Mouse (Mus musculus): ENCODE data around the gene C2cd2. TPM values are rescaled to one million over a fixed set of nuclear protein-coding genes. Genes with fewer than 3 reads are reported as not detected.

The C2cd2 gene
- polyA plus RNA-seq, 1 experiment = 32.7 TPM

DNA sequence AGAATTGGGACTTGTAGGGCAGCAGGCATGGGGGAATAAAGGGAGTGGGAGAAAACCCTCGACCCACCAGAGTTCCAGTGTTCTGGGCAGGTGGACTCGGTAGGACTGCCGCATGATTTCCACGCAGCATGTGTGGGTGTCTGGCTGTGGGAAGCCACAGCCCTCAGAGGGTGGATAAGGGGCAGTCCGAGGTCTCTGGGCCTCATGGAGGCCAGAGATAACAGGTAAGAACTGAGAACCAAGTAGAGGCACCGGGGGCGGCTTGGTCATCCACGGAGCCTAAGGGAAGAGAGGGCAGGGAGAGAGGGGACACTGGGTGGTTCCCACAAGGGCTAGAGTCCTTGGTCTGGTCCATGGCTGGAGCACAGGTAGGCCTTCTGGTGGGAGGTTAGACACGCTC is 36.0 kb downstream of the C2cd2 start:
- WGBS = 86% methylated on average over 9 of the region's 9 CpGs
- no peak overlapping the region for H3K4me3 ChIP-seq (replicated peaks; ENCODE audit: extremely low read depth, low read depth, low read length)
- TF ChIP-seq CTCF (IDR thresholded peaks at IDR 0.05; ENCODE audit: insufficient read depth, low read length) (no peak), POLR2A (IDR thresholded peaks at IDR 0.05; ENCODE audit: borderline replicate concordance, extremely low read depth, low read depth, low read length) (no peak)
- no peak for DNase-seq
- peaks cover 4% of the 10 kb centered on the region for H3K4me1 ChIP-seq (ENCODE audit: control insufficient read depth, insufficient read depth, low read length)

DNA sequence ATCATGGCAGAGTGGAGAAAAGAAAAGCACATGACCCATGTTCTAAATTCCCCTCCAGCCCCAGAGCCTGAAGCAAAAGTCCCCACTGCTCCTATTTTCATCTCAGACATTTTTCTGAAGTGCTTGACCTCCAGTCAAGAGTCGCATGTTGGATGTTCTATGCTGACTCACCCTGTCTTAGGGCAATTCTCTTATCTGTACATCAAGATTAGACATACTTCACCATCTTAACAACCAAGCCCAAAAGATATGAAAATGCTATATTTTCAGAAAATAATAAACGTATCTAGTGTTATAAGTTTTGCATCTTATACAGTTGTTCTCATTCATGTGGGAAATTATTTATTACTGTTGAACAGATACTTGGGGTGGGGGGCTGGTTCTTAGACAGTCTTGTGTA is 36.6 kb downstream of the C2cd2 start:
- DNase-seq = no peak
- H3K4me3 ChIP-seq (replicated peaks; ENCODE audit: extremely low read depth, low read depth, low read length) = no peak overlapping the region
- TF ChIP-seq CTCF (IDR thresholded peaks at IDR 0.05; ENCODE audit: insufficient read depth, low read length) (no peak), POLR2A (IDR thresholded peaks at IDR 0.05; ENCODE audit: borderline replicate concordance, extremely low read depth, low read depth, low read length) (no peak)
- WGBS = 72% methylated on average over 2 of the region's 2 CpGs
- H3K4me1 ChIP-seq (ENCODE audit: control insufficient read depth, insufficient read depth, low read length) = peaks cover 5% of the 10 kb centered on the region

DNA sequence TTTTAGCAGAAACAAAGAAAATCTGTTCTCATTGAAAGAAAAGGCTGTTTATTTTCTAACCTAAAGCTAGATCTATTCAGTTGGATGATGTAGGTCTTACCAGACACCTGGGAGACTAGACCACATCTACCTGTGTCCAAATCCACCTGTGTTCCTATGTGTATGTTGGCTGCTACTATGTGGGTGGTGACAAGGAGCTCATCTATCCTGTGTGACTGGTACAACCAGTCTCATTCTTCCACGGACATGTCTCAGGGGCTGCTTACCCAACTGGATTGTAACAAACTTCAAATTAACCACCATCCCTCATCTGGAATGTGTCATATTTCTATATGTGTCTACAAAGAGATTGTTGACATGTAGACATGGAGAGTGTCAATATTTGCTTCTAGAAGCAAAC is 38.7 kb downstream of the C2cd2 start:
- TF ChIP-seq CTCF (IDR thresholded peaks at IDR 0.05; ENCODE audit: insufficient read depth, low read length) (no peak), POLR2A (IDR thresholded peaks at IDR 0.05; ENCODE audit: borderline replicate concordance, extremely low read depth, low read depth, low read length) (no peak)
- H3K4me3 ChIP-seq (replicated peaks; ENCODE audit: extremely low read depth, low read depth, low read length) = no peak overlapping the region
- DNase-seq = no peak
- peaks cover 8% of the 10 kb centered on the region for H3K4me1 ChIP-seq (ENCODE audit: control insufficient read depth, insufficient read depth, low read length)
- WGBS = 74% methylated on average over 1 of the region's 1 CpGs

DNA sequence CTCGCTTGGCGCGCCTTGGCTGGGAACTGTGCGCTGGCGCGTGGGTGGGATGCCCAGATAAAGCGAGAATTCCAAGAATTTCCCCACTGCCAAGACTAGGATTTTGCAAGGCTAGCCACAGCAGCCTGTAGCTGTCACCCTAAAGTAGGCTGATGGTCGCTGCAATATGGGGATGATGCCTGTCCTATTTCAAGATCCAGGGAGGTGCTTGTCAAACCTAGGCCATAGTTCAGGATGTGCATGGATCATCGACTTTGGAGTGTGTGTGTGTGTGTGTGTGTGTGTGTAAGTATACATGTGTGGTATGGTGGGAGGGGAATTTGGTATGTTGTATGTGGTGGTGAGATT is 39.6 kb downstream of the C2cd2 start:
- Histone ChIP-seq H3K4me1 (ENCODE audit: control insufficient read depth, insufficient read depth, low read length) (peaks cover 8% of the 10 kb centered on the region), H3K4me3 (replicated peaks; ENCODE audit: extremely low read depth, low read depth, low read length) (peak overlapping the region; percentile 90)
- no peak for DNase-seq
- WGBS = 2% methylated on average over 9 of the region's 9 CpGs
- TF ChIP-seq CTCF (IDR thresholded peaks at IDR 0.05; ENCODE audit: insufficient read depth, low read length) (no peak), POLR2A (IDR thresholded peaks at IDR 0.05; ENCODE audit: borderline replicate concordance, extremely low read depth, low read depth, low read length) (no peak)

DNA sequence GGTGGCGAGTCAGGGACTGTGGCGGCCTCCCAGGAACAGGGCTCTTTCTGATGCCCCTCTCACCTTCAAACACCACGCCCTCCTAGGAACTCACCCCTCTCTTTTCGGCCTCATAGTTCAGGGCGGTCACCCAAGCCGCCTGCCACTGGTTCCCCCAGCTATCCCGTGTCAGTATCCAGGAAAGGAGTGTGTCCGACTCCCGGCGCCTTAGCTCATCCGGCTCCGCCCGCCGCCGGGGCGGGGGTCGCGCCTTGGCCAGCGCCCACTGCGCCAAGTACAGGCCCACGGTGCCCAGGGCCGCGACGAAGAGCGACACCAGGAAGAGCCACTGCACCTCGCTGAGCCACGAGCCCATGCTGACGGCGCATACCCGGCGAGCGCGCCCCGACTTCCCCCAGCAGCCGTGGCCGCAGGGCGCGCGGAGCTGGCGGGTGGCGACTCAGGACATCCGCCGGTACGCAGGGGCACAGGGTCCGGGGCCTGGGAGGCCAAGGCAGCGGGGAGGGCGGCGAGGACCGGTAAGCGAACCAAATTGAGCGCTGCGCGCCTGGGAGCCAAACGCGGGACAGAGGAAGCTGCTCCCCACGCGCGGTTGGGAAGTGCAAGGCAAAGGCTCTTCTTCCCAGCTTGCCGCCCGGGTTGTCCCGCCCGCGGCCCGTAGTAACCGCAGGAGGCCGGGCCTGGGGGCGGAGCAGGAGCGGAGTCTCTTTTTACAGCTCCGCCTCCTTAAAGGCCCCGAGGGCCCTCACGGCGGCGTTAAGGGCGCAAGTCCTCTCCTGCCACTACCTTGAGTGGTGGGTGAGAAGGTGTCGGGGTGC is 40.2 kb downstream of the C2cd2 start:
- Histone ChIP-seq H3K4me1 (ENCODE audit: control insufficient read depth, insufficient read depth, low read length) (peaks cover 8% of the 10 kb centered on the region), H3K4me3 (replicated peaks; ENCODE audit: extremely low read depth, low read depth, low read length) (peak overlapping the region; percentile 90)
- WGBS = under 1% methylated on average over 75 of the region's 75 CpGs
- TF ChIP-seq POLR2A (IDR thresholded peaks at IDR 0.05; ENCODE audit: borderline replicate concordance, extremely low read depth, low read depth, low read length) = peak; percentile 87; the same call in 1 of the 2 replicates
- no peak for TF ChIP-seq CTCF (IDR thresholded peaks at IDR 0.05; ENCODE audit: insufficient read depth, low read length)
- peak; percentile 90 for DNase-seq

DNA sequence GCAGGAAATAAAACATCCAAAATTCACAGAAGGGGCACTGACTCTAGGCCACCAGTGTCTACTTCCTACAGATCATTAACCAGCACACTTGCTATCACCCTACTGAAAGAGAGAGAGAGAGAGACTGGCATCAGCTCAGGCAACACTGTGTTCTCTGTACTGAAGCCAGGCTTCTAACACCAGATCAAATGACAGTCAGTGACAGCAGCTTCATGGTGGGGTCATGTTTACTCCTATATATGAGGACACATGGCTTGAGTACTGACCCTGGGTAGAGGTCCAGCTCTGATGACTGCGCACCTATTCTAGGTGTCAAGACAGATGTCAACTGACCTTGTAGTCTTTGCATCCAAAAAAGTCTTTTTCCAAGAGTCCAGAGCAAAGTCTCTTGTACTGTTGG is 41.8 kb downstream of the C2cd2 start:
- Histone ChIP-seq H3K4me3 (replicated peaks; ENCODE audit: extremely low read depth, low read depth, low read length) (no peak overlapping the region), H3K4me1 (ENCODE audit: control insufficient read depth, insufficient read depth, low read length) (peaks cover 8% of the 10 kb centered on the region)
- TF ChIP-seq POLR2A (IDR thresholded peaks at IDR 0.05; ENCODE audit: borderline replicate concordance, extremely low read depth, low read depth, low read length) (no peak), CTCF (IDR thresholded peaks at IDR 0.05; ENCODE audit: insufficient read depth, low read length) (no peak)
- 88% methylated on average over 1 of the region's 1 CpGs for WGBS
- DNase-seq = no peak

DNA sequence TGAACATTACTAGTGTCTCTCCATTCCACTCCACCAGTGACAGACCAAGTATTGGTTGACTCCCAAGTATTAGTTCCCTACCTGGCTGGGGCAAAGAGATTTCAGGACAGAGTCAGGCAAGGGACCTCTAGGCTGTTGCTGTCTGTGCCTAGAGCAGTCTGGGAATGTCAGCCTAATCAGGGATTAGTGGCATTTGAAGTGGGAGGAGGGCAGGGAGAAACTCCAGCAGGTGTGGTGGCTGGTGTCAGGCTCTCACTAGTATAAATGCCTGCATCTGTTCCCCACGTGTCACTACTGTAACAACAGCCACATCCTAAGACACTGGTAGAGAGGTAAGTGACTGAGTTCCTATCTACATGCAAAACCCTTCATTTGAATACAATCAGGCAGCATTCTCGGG is 42.6 kb downstream of the C2cd2 start:
- DNase-seq = no peak
- TF ChIP-seq CTCF (IDR thresholded peaks at IDR 0.05; ENCODE audit: insufficient read depth, low read length) = no peak
- TF ChIP-seq POLR2A (IDR thresholded peaks at IDR 0.05; ENCODE audit: borderline replicate concordance, extremely low read depth, low read depth, low read length) = no peak
- WGBS = 48% methylated on average over 2 of the region's 2 CpGs
- Histone ChIP-seq H3K4me3 (replicated peaks; ENCODE audit: extremely low read depth, low read depth, low read length) (no peak overlapping the region), H3K4me1 (ENCODE audit: control insufficient read depth, insufficient read depth, low read length) (peaks cover 8% of the 10 kb centered on the region)

DNA sequence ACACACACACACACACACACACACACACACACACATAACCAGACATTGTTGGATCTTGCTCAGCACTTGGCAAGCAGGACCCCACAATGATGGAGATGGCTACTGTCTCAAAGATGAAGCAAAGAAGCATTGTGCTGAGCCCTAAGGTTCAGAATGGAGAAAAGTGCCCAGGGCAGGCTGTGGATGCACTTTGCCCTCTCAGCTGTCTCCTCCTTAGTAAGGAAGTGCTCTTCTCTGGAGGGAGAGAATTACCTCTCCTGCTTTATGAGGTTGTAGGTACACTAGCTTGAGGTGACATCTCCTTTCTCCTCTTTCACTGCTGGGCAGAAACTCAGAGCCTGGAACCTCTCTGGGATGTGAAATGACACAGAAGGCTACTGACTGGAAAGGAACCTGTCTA is 49.5 kb downstream of the C2cd2 start:
- Histone ChIP-seq H3K4me1 (ENCODE audit: control insufficient read depth, insufficient read depth, low read length) (no peaks in the 10 kb centered on the region), H3K4me3 (replicated peaks; ENCODE audit: extremely low read depth, low read depth, low read length) (no peak overlapping the region)
- DNase-seq = no peak
- TF ChIP-seq CTCF (IDR thresholded peaks at IDR 0.05; ENCODE audit: insufficient read depth, low read length) (no peak), POLR2A (IDR thresholded peaks at IDR 0.05; ENCODE audit: borderline replicate concordance, extremely low read depth, low read depth, low read length) (no peak)

DNA sequence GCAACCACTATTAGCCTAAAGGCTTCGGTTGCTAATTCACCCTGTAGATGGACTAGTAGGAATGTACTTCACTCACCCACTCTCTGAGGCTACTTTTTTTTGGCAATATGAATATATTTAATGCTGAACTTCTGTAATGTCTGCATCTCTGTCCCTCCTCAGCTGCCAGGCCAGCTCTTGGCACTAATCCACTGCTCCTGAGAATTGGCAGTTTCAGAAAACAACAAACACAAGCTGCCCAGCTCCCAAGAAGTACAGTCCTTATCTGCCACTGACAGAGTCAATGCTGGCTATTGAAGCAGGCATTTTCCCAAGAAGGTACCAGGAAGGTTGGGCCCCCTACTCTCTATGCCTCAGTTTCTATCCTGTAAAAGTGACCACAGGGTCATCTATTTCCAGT is 53.0 kb downstream of the C2cd2 start:
- Histone ChIP-seq H3K4me3 (replicated peaks; ENCODE audit: extremely low read depth, low read depth, low read length) (no peak overlapping the region), H3K4me1 (ENCODE audit: control insufficient read depth, insufficient read depth, low read length) (no peaks in the 10 kb centered on the region; the same call in 1 of the 2 replicates)
- TF ChIP-seq CTCF (IDR thresholded peaks at IDR 0.05; ENCODE audit: insufficient read depth, low read length) (no peak), POLR2A (IDR thresholded peaks at IDR 0.05; ENCODE audit: borderline replicate concordance, extremely low read depth, low read depth, low read length) (no peak)
- no peak for DNase-seq
- WGBS = 89% methylated on average over 1 of the region's 1 CpGs

DNA sequence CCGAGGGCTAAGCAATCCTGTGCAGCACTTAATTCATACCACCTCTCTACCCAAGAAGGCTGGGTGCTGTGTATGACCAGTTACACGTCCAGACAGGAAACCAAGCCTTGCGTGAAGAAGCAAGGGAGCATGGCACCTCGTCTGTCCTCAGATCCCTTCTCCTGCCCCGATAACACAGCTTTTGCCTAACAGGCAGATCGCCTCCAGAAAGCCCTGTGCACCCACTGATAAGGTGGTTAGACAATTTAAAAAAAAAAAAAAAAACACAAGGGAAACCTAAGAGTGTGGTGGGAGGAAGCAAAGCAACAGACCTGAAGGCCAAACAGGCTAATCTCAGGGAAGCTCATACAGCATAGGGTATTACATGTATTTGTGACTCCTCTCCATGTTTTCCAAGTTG is 54.9 kb downstream of the C2cd2 start:
- no peak for TF ChIP-seq POLR2A (IDR thresholded peaks at IDR 0.05; ENCODE audit: borderline replicate concordance, extremely low read depth, low read depth, low read length)
- no peak for TF ChIP-seq CTCF (IDR thresholded peaks at IDR 0.05; ENCODE audit: insufficient read depth, low read length)

More for the DNA sequence above, 54.9 kb downstream of the C2cd2 start:
- WGBS = 82% methylated on average over 6 of the region's 6 CpGs
- DNase-seq = no peak
- Histone ChIP-seq H3K4me1 (ENCODE audit: control insufficient read depth, insufficient read depth, low read length) (no peaks in the 10 kb centered on the region; the same call in 1 of the 2 replicates), H3K4me3 (replicated peaks; ENCODE audit: extremely low read depth, low read depth, low read length) (no peak overlapping the region)

Measured in lung, adult 2 months (tissue).